Mouse (Mus musculus) CH12.LX (cell line): ENCODE measurements around the gene Mbtps1. TPM values are rescaled to one million over a fixed set of nuclear protein-coding genes. Genes with fewer than 3 reads are reported as not detected.

Source experiments
- DNase-seq: peaks from one replicate; pipeline ENCODE4 v3.0.0-alpha.2; 2013; ENCODE audit errors: extremely low read depth
- H3K27ac ChIP-seq: 2 replicates; pipeline ENCODE4 v1.5.1; 2012; ENCODE audit warnings: low read depth, mild to moderate bottlenecking, control low read depth, moderate library complexity; ENCODE audit not compliant: insufficient read depth
- H3K27me3 ChIP-seq: replicated peaks from 2 replicates; pipeline ENCODE3; 2012; ENCODE audit warnings: inconsistent platforms
- H3K36me3 ChIP-seq, 2 experiments: replicated peaks in 1 of 2; 2 replicates each; pipeline versions ENCODE3 to v1.6.1; 2012; ENCODE audit warnings: inconsistent platforms in 1 of 2, low read length in 1 of 2, mild to moderate bottlenecking in 1 of 2, mixed read lengths in 1 of 2, moderate library complexity in 1 of 2; ENCODE audit not compliant: control insufficient read depth in 1 of 2, insufficient read depth in 1 of 2
- H3K4me1 ChIP-seq, 2 experiments: 2 replicates each; pipeline ENCODE4 v1.6.1; 2012; ENCODE audit warnings: inconsistent platforms in 1 of 2, moderate library complexity in 1 of 2; ENCODE audit not compliant: insufficient read depth in 2 of 2, control insufficient read depth in 1 of 2
- H3K4me2 ChIP-seq: 2 replicates; pipeline ENCODE4 v1.6.1; 2012; ENCODE audit warnings: low read depth, mild to moderate bottlenecking, control low read depth; ENCODE audit not compliant: poor library complexity, insufficient read depth, severe bottlenecking
- H3K4me3 ChIP-seq, 3 experiments: fragments of 150-350 bp in 1 of 3; sonication (generic) in 1 of 3; replicated peaks in 1 of 3; 2 replicates each; pipeline versions ENCODE3 to v1.5.1; 2011 to 2012; ENCODE audit warnings: low read depth in 2 of 3, low read length in 2 of 3, mild to moderate bottlenecking in 2 of 3, moderate library complexity in 2 of 3, control low read depth in 1 of 3, improper control_type of control experiment in 1 of 3, inconsistent platforms in 1 of 3, mixed read lengths in 1 of 3; ENCODE audit not compliant: poor library complexity in 1 of 3
- H3K79me2 ChIP-seq: replicated peaks from 2 replicates; pipeline ENCODE4 v1.6.1; 2012; ENCODE audit warnings: mild to moderate bottlenecking, moderate library complexity; ENCODE audit not compliant: control insufficient read depth, poor library complexity, insufficient read depth, severe bottlenecking; ENCODE audit errors: extremely low read depth
- H3K9ac ChIP-seq: 2 replicates; pipeline ENCODE4 v1.6.1; 2012; ENCODE audit warnings: low read depth, mild to moderate bottlenecking, control low read depth, moderate library complexity; ENCODE audit not compliant: insufficient read depth
- H3K9me3 ChIP-seq: replicated peaks from 2 replicates; pipeline ENCODE3; 2012; ENCODE audit warnings: low read length, inconsistent platforms, mixed read lengths
- BHLHE40 ChIP-seq: IDR thresholded peaks from 2 replicates; pipeline ENCODE4 v1.6.1; 2011; ENCODE audit warnings: mild to moderate bottlenecking, low read depth, low read length, improper control_type of control experiment
- CTCF ChIP-seq, 2 experiments: IDR thresholded peaks in 1 of 2; conservative IDR thresholded peaks in 1 of 2; 2 replicates each; pipeline ENCODE4 v1.5.1; 2011 to 2012; ENCODE audit warnings: low read depth in 2 of 2, low read length in 2 of 2, improper control_type of control experiment in 1 of 2, inconsistent platforms in 1 of 2, mild to moderate bottlenecking in 1 of 2, moderate library complexity in 1 of 2
- E2F4 ChIP-seq: IDR thresholded peaks from 2 replicates; pipeline ENCODE4 v1.6.1; 2011; ENCODE audit warnings: low read depth, low read length, improper control_type of control experiment; ENCODE audit not compliant: insufficient replicate concordance
- EP300 ChIP-seq: IDR thresholded peaks from 2 replicates; pipeline ENCODE4 v1.6.1; 2011; ENCODE audit warnings: low read length, improper control_type of control experiment
- ETS1 ChIP-seq: conservative IDR thresholded peaks from 2 replicates; pipeline ENCODE4 v1.6.1; 2012; ENCODE audit warnings: low read depth, mild to moderate bottlenecking, inconsistent platforms, low read length, improper control_type of control experiment, moderate library complexity
- KAT2A ChIP-seq: IDR thresholded peaks from 2 replicates; pipeline ENCODE4 v1.6.1; 2012; ENCODE audit warnings: low read length, improper control_type of control experiment, inconsistent platforms; ENCODE audit not compliant: insufficient replicate concordance
- MAX ChIP-seq: IDR thresholded peaks from 2 replicates; pipeline ENCODE4 v1.6.1; 2011; ENCODE audit warnings: low read length, improper control_type of control experiment
- MAZ ChIP-seq: IDR thresholded peaks from 2 replicates; pipeline ENCODE4 v1.6.1; 2012; ENCODE audit warnings: low read depth, mild to moderate bottlenecking, inconsistent platforms, low read length, improper control_type of control experiment, moderate library complexity
- RCOR1 ChIP-seq: conservative IDR thresholded peaks from 2 replicates; pipeline ENCODE4 v1.6.1; 2012; ENCODE audit warnings: low read depth, mild to moderate bottlenecking, inconsistent platforms, low read length, improper control_type of control experiment
- USF1 ChIP-seq: IDR thresholded peaks from 2 replicates; pipeline ENCODE4 v1.6.1; 2014; ENCODE audit warnings: low read depth, mild to moderate bottlenecking, inconsistent platforms, low read length, improper control_type of control experiment
- USF2 ChIP-seq: conservative IDR thresholded peaks from 2 replicates; pipeline ENCODE4 v1.6.1; 2011; ENCODE audit warnings: low read depth, low read length, improper control_type of control experiment
- dilution Hi-C: fragments of 300-500 bp; cut with MboI; formaldehyde crosslinking; loops from 2 replicates; pipeline ENCODE4 v1.14.3; 2020; ENCODE audit warnings: low sequenced_read_pairs; ENCODE audit not compliant: extremely low pct_unique_long_range_greater_than_20kb, extremely low pct_ligation_motif_present
- in situ Hi-C: fragments of 300-500 bp; cut with MboI; formaldehyde crosslinking; loops from 3 replicates; pipeline ENCODE4 v1.14.3; 2019; ENCODE audit warnings: low sequenced_read_pairs, low pct_ligation_motif_present, low pct_unique_long_range_greater_than_20kb, mixed read lengths
- polyA plus RNA-seq: library from polyadenylated mRNA; unstranded; fragments of >175 nt; gene quantifications from 2 replicates; pipeline ENCODE4 v1.2.1, GENCODE M21; 2012; ENCODE audit warnings: low read depth; ENCODE audit not compliant: insufficient read length
- total RNA-seq, 2 experiments: library from RNA; depleted of rRNA; stranded (reverse); fragments of 300-350 nt in 1 of 2; fragments of >200 nt in 1 of 2; gene quantifications; 2 replicates each; pipeline ENCODE4 v1.2.3; 2012 to 2014

The Mbtps1 gene
- total and polyA plus RNA-seq, 3 experiments, result 32.6 to 41.1 (median 40.7) TPM

DNA sequence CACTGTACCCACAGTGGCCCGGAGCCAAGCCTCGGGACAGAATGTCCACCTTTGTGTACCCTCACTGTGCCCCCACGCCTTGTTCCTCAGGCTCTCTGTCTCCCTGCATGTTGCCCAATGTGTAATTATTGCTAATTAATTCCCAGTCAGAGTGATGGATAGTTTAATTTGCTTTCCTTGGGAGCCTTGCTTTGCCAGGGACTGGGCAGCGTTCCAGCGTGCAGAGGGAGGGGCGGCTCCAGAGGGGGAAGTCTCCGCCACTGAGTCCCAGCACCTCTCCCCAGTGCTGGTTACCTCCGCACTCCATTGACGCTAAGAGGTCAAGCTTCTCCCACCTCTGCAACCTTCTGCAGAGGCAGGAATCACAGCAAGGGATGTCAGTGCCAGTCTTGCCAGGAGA is 97.2 kb downstream of the Mbtps1 start:
- no peak overlapping the region for H3K27ac ChIP-seq
- no peak overlapping the region for H3K4me2 ChIP-seq
- H3K27me3 ChIP-seq, result peaks cover 32% of the 10 kb centered on the region
- no peak overlapping the region for H3K4me3 ChIP-seq
- H3K4me1 ChIP-seq, result peaks cover 0 to 18% of the 10 kb centered on the region in 2 experiments; a peak in 2 of 4 replicates
- TF ChIP-seq CTCF (conservative IDR thresholded peaks at IDR 0.05 in 1 of 2, IDR thresholded peaks at IDR 0.05 in 1 of 2; ENCODE audit: low read depth in 2 of 2, low read length in 2 of 2), result no peak
- TF ChIP-seq ETS1, result no peak
- dilution Hi-C loops (no loop called here), in situ Hi-C loops (no loop called here)
- H3K9ac ChIP-seq, result no peak overlapping the region
- no peaks in the 10 kb centered on the region for H3K79me2 ChIP-seq
- no peaks in the 10 kb centered on the region for H3K9me3 ChIP-seq
- H3K36me3 ChIP-seq, result no peaks in the 10 kb centered on the region
- no peak for DNase-seq

DNA sequence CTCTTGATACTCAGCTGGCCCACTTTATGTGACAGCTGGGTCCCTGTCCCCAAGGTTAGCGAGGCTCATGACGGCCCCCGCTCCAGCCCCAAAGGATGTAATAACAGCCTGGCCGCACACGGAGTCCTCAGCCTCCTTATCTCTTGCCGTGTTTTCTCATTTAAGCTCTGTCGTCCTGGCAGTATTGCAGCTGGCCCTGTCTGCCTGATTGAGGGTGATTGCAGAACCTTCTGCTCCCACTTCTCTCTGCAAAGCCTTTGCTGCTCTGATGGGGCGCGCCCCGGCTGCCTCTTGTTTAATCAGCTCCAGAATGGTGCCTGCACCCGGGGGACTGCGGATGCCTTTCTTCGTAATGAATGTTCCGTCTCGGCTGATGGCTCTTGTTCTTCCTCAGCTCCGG is 98.8 kb downstream of the Mbtps1 start:
- peaks cover 0 to 27% of the 10 kb centered on the region in 2 experiments; a peak in 2 of 4 replicates for H3K4me1 ChIP-seq
- H3K27me3 ChIP-seq, result peaks cover 22% of the 10 kb centered on the region
- H3K79me2 ChIP-seq, result no peaks in the 10 kb centered on the region
- dilution Hi-C loops, result no loop called here
- no peaks in the 10 kb centered on the region for H3K36me3 ChIP-seq
- no peaks in the 10 kb centered on the region for H3K9me3 ChIP-seq
- DNase-seq, result no peak
- in situ Hi-C loops, result no loop called here
- H3K4me3 ChIP-seq, result no peak overlapping the region
- H3K4me2 ChIP-seq, result no peak overlapping the region
- TF ChIP-seq CTCF (conservative IDR thresholded peaks at IDR 0.05 in 1 of 2, IDR thresholded peaks at IDR 0.05 in 1 of 2; ENCODE audit: low read depth in 2 of 2, low read length in 2 of 2) (no peak), BHLHE40 (no peak), USF2 (no peak), E2F4 (no peak), USF1 (no peak), MAZ (no peak), EP300 (no peak), RCOR1 (no peak), MAX (no peak), KAT2A (no peak)
- no peak overlapping the region for H3K27ac ChIP-seq
- H3K9ac ChIP-seq, result no peak overlapping the region

Other genes with a start within 250 kb of the Mbtps1 start
- gene Hsbp1, start 214.2 kb downstream of the Mbtps1 start, total RNA-seq (2012; rRNA removed), result 55.8 and 61.7 TPM in 2 replicates
- 53.8 and 59.0 TPM in 2 replicates for gene Hsbp1, start 214.2 kb downstream of the Mbtps1 start, total RNA-seq (2014; rRNA removed)
- gene Hsbp1, start 214.2 kb downstream of the Mbtps1 start, polyA plus RNA-seq, result 66.9 and 89.0 TPM in 2 replicates
- 8.7 and 12.3 TPM in 2 replicates for gene Mlycd, start 163.9 kb downstream of the Mbtps1 start, total RNA-seq (2012; rRNA removed)
- gene Mlycd, start 163.9 kb downstream of the Mbtps1 start, total RNA-seq (2014; rRNA removed), result 4.5 and 5.1 TPM in 2 replicates
- gene Mlycd, start 163.9 kb downstream of the Mbtps1 start, polyA plus RNA-seq, result 4.2 and 4.4 TPM in 2 replicates
- 0.46 and 0.47 TPM in 2 replicates for gene Osgin1, start 124.6 kb downstream of the Mbtps1 start, total RNA-seq (2012; rRNA removed)
- gene Osgin1, start 124.6 kb downstream of the Mbtps1 start, total RNA-seq (2014; rRNA removed), result 0.12 and 0.15 TPM in 2 replicates
- 2.9 and 3.0 TPM in 2 replicates for gene Osgin1, start 124.6 kb downstream of the Mbtps1 start, polyA plus RNA-seq
- gene Necab2, start 112.0 kb downstream of the Mbtps1 start, total RNA-seq (2012; rRNA removed), result not detected in 2 replicates
- not detected in 2 replicates for gene Necab2, start 112.0 kb downstream of the Mbtps1 start, total RNA-seq (2014; rRNA removed)
- gene Necab2, start 112.0 kb downstream of the Mbtps1 start, polyA plus RNA-seq, result not detected in 2 replicates
- 0.08 TPM in 1 of 2 replicates, not detected in the other for gene Slc38a8, start 57.0 kb downstream of the Mbtps1 start, total RNA-seq (2012; rRNA removed)
- gene Slc38a8, start 57.0 kb downstream of the Mbtps1 start, total RNA-seq (2014; rRNA removed), result 0.08 TPM in 1 of 2 replicates, not detected in the other
- gene Slc38a8, start 57.0 kb downstream of the Mbtps1 start, polyA plus RNA-seq, result 0.12 TPM in 1 of 2 replicates, not detected in the other
- gene Hsdl1, start 16.4 kb upstream of the Mbtps1 start, total RNA-seq (2012; rRNA removed), result 11.6 and 13.6 TPM in 2 replicates
- gene Hsdl1, start 16.4 kb upstream of the Mbtps1 start, total RNA-seq (2014; rRNA removed), result 8.2 and 8.6 TPM in 2 replicates
- 5.4 and 5.7 TPM in 2 replicates for gene Hsdl1, start 16.4 kb upstream of the Mbtps1 start, polyA plus RNA-seq
- 0.25 TPM in 2 replicates for gene Dnaaf1, start 16.5 kb upstream of the Mbtps1 start, total RNA-seq (2012; rRNA removed)
- gene Dnaaf1, start 16.5 kb upstream of the Mbtps1 start, total RNA-seq (2014; rRNA removed), result not detected in 2 replicates
- gene Dnaaf1, start 16.5 kb upstream of the Mbtps1 start, polyA plus RNA-seq, result not detected in 2 replicates
- 12.1 and 14.6 TPM in 2 replicates for gene Taf1c, start 46.5 kb upstream of the Mbtps1 start, total RNA-seq (2012; rRNA removed)
- gene Taf1c, start 46.5 kb upstream of the Mbtps1 start, total RNA-seq (2014; rRNA removed), result 8.7 and 11.0 TPM in 2 replicates
- gene Taf1c, start 46.5 kb upstream of the Mbtps1 start, polyA plus RNA-seq, result 14.9 and 15.5 TPM in 2 replicates
- gene Adad2, start 54.0 kb upstream of the Mbtps1 start, total RNA-seq (2012; rRNA removed), result not detected in 2 replicates
- gene Adad2, start 54.0 kb upstream of the Mbtps1 start, total RNA-seq (2014; rRNA removed), result not detected in 2 replicates
- gene Adad2, start 54.0 kb upstream of the Mbtps1 start, polyA plus RNA-seq, result not detected in 2 replicates
- gene Kcng4, start 76.9 kb upstream of the Mbtps1 start, total RNA-seq (2012; rRNA removed), result not detected in 2 replicates
- gene Kcng4, start 76.9 kb upstream of the Mbtps1 start, total RNA-seq (2014; rRNA removed), result not detected in 2 replicates
- not detected in 2 replicates for gene Kcng4, start 76.9 kb upstream of the Mbtps1 start, polyA plus RNA-seq
- not detected in 2 replicates for gene Wfdc1, start 107.6 kb upstream of the Mbtps1 start, total RNA-seq (2012; rRNA removed)
- not detected in 2 replicates for gene Wfdc1, start 107.6 kb upstream of the Mbtps1 start, total RNA-seq (2014; rRNA removed)
- gene Wfdc1, start 107.6 kb upstream of the Mbtps1 start, polyA plus RNA-seq, result not detected in 2 replicates
- not detected in 2 replicates for gene Atp2c2, start 141.3 kb upstream of the Mbtps1 start, total RNA-seq (2012; rRNA removed)
- not detected in 2 replicates for gene Atp2c2, start 141.3 kb upstream of the Mbtps1 start, total RNA-seq (2014; rRNA removed)
- not detected in 2 replicates for gene Atp2c2, start 141.3 kb upstream of the Mbtps1 start, polyA plus RNA-seq
- gene Tldc1, start 219.7 kb upstream of the Mbtps1 start, total RNA-seq (2012; rRNA removed), result 7.8 and 10.4 TPM in 2 replicates
- gene Tldc1, start 219.7 kb upstream of the Mbtps1 start, total RNA-seq (2014; rRNA removed), result 5.8 and 7.7 TPM in 2 replicates
- 3.8 and 8.1 TPM in 2 replicates for gene Tldc1, start 219.7 kb upstream of the Mbtps1 start, polyA plus RNA-seq